In genomic region chr11:97531381-97532260, GRCm38 (mm10) we compare ENCODE assay signal across 8 mouse cellular contexts. TPM values are rescaled to one million over a fixed set of nuclear protein-coding genes. Genes with fewer than 3 reads are reported as not detected.
A peak's percentile ranks its signal among the peaks of the same experiment; 100 is the strongest.
DNase-seq lines count a peak whose midpoint lies in the region; ATAC-seq lines count a peak whose summit lies in the region.

No protein-coding gene starts in this region.

- peaks cover 62% of the 10 kb centered on the region for H3K36me3 ChIP-seq in forebrain, embryonic 13.5 days (ENCODE audit: poor library complexity, severe bottlenecking)
- H3K36me3 ChIP-seq in liver, embryonic 16.5 days (ENCODE audit: control insufficient read depth, insufficient read depth), result no peaks in the 10 kb centered on the region
- peaks cover 33% of the 10 kb centered on the region for H3K36me3 ChIP-seq in neural tube, embryonic 13.5 days

- H3K27ac ChIP-seq in forebrain, embryonic 13.5 days, result no peak overlapping the region
- H3K27ac ChIP-seq in liver, embryonic 16.5 days (ENCODE audit: low read length), result no peak overlapping the region
- H3K27ac ChIP-seq in neural tube, embryonic 13.5 days (replicated peaks), result no peak overlapping the region

- intact Hi-C loops in heart, postnatal 10 days (cut with DNase I), result loop anchor here (1.0 to 5.0 kb wide), 3 partner anchors 25 to 91 kb away; partner anchors contain the start of gene Srcin1

- peak overlapping the region; percentile 74 for H3K4me2 ChIP-seq in forebrain, embryonic 13.5 days
- H3K4me2 ChIP-seq in liver, embryonic 16.5 days (ENCODE audit: low read depth, low read length), result peak overlapping the region; percentile 92
- H3K4me2 ChIP-seq in neural tube, embryonic 13.5 days, result peak overlapping the region; percentile 58

- H3K27me3 ChIP-seq in forebrain, embryonic 13.5 days, result peaks cover 48% of the 10 kb centered on the region
- H3K27me3 ChIP-seq in liver, embryonic 16.5 days (ENCODE audit: control insufficient read depth, insufficient read depth, low read depth, low read length), result peaks cover 53% of the 10 kb centered on the region
- H3K27me3 ChIP-seq in neural tube, embryonic 13.5 days, result peaks cover 55% of the 10 kb centered on the region

- no peaks in the 10 kb centered on the region for H3K9me3 ChIP-seq in forebrain, embryonic 13.5 days (replicated peaks)
- no peaks in the 10 kb centered on the region for H3K9me3 ChIP-seq in liver, embryonic 16.5 days (replicated peaks; ENCODE audit: control insufficient read depth, low read length)
- H3K9me3 ChIP-seq in neural tube, embryonic 13.5 days, result no peaks in the 10 kb centered on the region

- peak overlapping the region; percentile 37 for H3K4me3 ChIP-seq in forebrain, embryonic 13.5 days
- H3K4me3 ChIP-seq in liver, embryonic 16.5 days (ENCODE audit: low read depth, low read length), result peak overlapping the region; percentile 62
- peak overlapping the region; percentile 30 for H3K4me3 ChIP-seq in neural tube, embryonic 13.5 days

- H3K9ac ChIP-seq in forebrain, embryonic 13.5 days, result peak overlapping the region; percentile 54
- H3K9ac ChIP-seq in liver, embryonic 16.5 days (ENCODE audit: low read depth, low read length), result 0 out of 2 replicates have a peak overlapping the region, but pooled peaks have one; percentile 24
- peak overlapping the region; percentile 61 for H3K9ac ChIP-seq in neural tube, embryonic 13.5 days

- 7% methylated on average over 46 of the region's 46 CpGs for WGBS in forebrain, embryonic 13.5 days
- 3% methylated on average over 46 of the region's 46 CpGs for WGBS in large intestine, adult 2 months
- 6% methylated on average over 46 of the region's 46 CpGs for WGBS in liver, embryonic 16.5 days (ENCODE audit: insufficient replicate concordance)
- 8% methylated on average over 46 of the region's 46 CpGs for WGBS in neural tube, embryonic 13.5 days

- ATAC-seq in cerebellum, adult (ENCODE audit: insufficient number of reproducible peaks, low FRiP score, low TSS enrichment), result peak; percentile 54; the same call in 1 of the 2 replicates
- ATAC-seq in forebrain, embryonic 13.5 days, result peak; percentile 80
- peak; percentile 51 for ATAC-seq in liver, embryonic 16.5 days (ENCODE audit: low read depth)
- peak; percentile 57 for ATAC-seq in neural tube, embryonic 13.5 days (ENCODE audit: low read depth)

- H3K4me1 ChIP-seq in forebrain, embryonic 13.5 days, result peaks cover 44% of the 10 kb centered on the region
- peaks cover 13% of the 10 kb centered on the region; the same call in 1 of the 2 replicates for H3K4me1 ChIP-seq in liver, embryonic 16.5 days (ENCODE audit: control insufficient read depth, low read depth, low read length)
- H3K4me1 ChIP-seq in neural tube, embryonic 13.5 days (replicated peaks), result peaks cover 34% of the 10 kb centered on the region

- peak; percentile 92 for DNase-seq in ES-CJ7 (ENCODE audit: low read depth, low spot score)
- DNase-seq in heart, postnatal 10 days, result peak; percentile 92 to 94
- peak; percentile 59 for DNase-seq in large intestine, adult 2 months (ENCODE audit: low read depth, low spot score)
- peak; percentile 77 for DNase-seq in telencephalon, adult 2 months (ENCODE audit: low read depth, low spot score)

RNA-seq across cellular contexts. Expression of gene 4933428G20Rik, which starts 31.5 kb away (rescaled TPM):
- 0.46 and 1.0 TPM in 2 replicates for polyA plus RNA-seq in forebrain, embryonic 13.5 days (2015; fragmentation: Nextera tagmentation; extraction: Ambion mirVana)
- total RNA-seq in heart, postnatal 10 days (2021), result not detected
- polyA plus RNA-seq in large intestine, adult 2 months (2012; rRNA removed), result not detected in 2 replicates
- polyA plus RNA-seq in liver, embryonic 16.5 days (2015; fragmentation: Nextera tagmentation; extraction: Ambion mirVana), result 0.46 and 0.59 TPM in 2 replicates
- polyA plus RNA-seq in neural tube, embryonic 13.5 days (2015; fragmentation: Nextera tagmentation; extraction: Ambion mirVana), result 0.81 and 1.1 TPM in 2 replicates

RNA-seq across cellular contexts. Expression of gene Srcin1, which starts 44.4 kb away (rescaled TPM):
- polyA plus RNA-seq in forebrain, embryonic 13.5 days (2015; fragmentation: Nextera tagmentation; extraction: Ambion mirVana), result 5.6 and 6.4 TPM in 2 replicates
- total RNA-seq in heart, postnatal 10 days (2021), result under 1 TPM; 0.19 to 0.20 TPM
- polyA plus RNA-seq in large intestine, adult 2 months (2012; rRNA removed), result 0.14 and 0.19 TPM in 2 replicates
- not detected in 2 replicates for polyA plus RNA-seq in liver, embryonic 16.5 days (2015; fragmentation: Nextera tagmentation; extraction: Ambion mirVana)
- polyA plus RNA-seq in neural tube, embryonic 13.5 days (2015; fragmentation: Nextera tagmentation; extraction: Ambion mirVana), result 5.7 and 7.0 TPM in 2 replicates
